Mouse (Mus musculus): ENCODE measurements around the gene Sarnp.

- no peak for TF ChIP-seq CTCF (IDR thresholded peaks at IDR 0.05; ENCODE audit: low read depth, low read length)
- no peak for TF ChIP-seq POLR2A (IDR thresholded peaks at IDR 0.05; ENCODE audit: borderline replicate concordance, low read depth, low read length)
Measured at GRCm38 (mm10) chr10:128919966-128920365, 102.8 kb downstream of the Sarnp start.

All from bone marrow macrophage, adult 2 months (primary cell).